Mouse (Mus musculus) adrenal gland, adult (tissue): ENCODE data around the gene Tcp11x2.

Source experiments
- DNase-seq, 2 experiments: peaks; one replicate each; pipeline ENCODE4 v3.0.0; 2022 to 2023; ENCODE audit warnings: low spot score in 1 of 2; ENCODE audit not compliant: inconsistent age in 2 of 2

Gene Tcp11x2

DNA sequence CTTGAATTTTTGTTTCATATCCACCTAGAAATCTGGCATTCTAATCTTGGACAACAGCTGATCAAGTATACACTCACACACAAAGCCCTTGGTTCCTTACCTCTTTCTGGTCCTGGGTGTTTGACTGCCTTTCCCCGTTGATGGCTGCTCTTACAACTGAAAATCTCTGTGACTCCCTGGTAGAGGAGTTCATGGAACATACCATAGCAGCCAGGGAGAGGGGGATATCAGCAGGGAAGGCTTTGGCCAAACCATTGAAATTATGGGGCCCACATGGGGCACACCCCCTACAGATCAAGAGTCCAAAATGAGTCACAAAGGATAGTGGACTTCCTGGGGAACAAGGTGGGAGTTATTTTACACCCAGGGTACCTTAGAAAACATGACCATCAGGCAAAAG is at the start of gene Tcp11x2:
Gene Tcp11x2 (minus strand): TSS at position 158 of the 400 bp plus-strand sequence.
- DNase-seq = no peak

- no peak for DNase-seq
Observed at GRCm38 (mm10) chrX:135743056-135743355, 49.4 kb upstream of the Tcp11x2 start.

DNA sequence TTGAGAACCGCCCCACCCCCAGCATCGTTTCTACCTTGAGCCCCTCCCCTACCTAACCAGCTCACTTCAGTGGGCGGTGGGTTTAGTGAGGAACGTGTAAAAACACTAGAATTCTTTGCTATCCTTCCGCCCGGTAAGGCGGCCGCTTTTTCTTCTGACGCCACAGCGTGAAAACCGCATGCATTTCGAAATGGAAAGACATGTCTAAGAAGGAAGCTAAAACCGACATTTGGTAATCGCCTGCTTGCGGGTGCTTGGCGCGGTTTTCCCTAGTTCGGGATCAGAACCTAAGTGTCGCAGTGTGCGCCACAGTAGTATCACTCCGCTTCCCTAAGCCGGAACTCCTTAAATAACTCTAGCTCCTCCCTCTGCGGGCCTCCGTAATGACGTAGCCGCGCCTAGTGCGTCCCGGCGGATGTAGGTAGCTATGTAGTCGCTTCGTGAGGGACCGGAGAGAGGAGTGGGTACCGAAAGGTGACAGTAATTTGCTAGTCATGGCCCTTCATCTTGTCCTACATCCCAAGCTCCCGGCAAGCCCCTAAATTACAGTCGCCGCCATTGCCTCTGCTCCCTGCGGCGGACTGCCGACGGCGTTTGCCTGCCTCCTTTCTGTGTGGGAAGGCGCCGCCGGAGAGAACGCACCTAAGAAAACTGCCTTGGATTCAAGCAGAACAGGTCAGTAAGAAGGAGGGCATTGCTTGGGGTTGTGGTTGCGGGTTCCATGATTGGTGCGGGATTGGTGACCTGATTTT is 48.9 kb upstream of the Tcp11x2 start, which contains the start of the genes Armcx5 and Gprasp1:
Gene Armcx5 (plus strand): TSS at position 430 of the 752 bp plus-strand sequence.
Gene Gprasp1 (plus strand): TSS at position 430 of the 752 bp plus-strand sequence.
- peak; percentile 89 to 96 for DNase-seq

- DNase-seq = no peak
Observed at GRCm38 (mm10) chrX:135738730-135739520, 45.3 kb upstream of the Tcp11x2 start.

DNA sequence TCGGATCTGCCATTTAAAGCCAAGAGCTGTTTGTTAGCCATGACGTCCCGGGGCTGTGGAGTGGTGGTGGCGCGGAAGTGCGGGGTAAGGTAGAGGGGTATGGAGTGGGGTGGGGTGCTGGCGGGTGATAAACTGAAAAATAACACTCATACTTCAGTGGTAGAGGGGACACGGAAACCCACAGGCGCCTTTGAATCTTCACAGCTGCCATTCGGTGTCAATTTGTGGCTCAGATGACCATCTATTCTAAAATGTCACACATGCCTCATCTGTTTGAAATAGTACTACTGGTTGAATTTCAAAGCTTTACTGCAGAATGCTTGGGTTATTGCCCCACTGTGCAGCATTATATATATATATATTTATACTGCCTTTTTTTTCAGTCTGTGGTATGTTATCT is 31.6 kb upstream of the Tcp11x2 start, which contains the start of gene Tmsb15a:
Gene Tmsb15a (minus strand): TSS at position 101 of the 400 bp plus-strand sequence.
- DNase-seq = no peak

DNA sequence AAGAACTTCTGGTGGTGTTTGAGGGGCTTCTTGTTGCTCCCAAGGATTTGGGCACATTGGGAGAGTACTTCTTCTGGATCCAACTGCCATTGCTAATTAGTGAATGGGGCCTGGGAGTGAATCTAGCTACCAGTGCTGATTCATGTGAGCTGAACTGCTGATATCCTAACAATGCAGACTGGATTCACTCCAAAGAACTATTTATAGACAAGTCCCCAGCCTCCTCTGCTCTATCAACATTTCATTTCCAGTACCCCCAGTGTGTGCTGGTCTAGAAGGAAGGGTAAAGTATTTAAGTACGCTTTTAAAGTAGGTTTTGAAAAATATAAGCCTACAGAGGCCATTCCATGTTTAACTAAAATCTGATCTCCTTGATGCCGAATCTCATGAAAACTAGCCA is 19.3 kb upstream of the Tcp11x2 start:
- DNase-seq = no peak

- DNase-seq = no peak
Observed at GRCm38 (mm10) chrX:135704349-135704748, 10.8 kb upstream of the Tcp11x2 start.

DNA sequence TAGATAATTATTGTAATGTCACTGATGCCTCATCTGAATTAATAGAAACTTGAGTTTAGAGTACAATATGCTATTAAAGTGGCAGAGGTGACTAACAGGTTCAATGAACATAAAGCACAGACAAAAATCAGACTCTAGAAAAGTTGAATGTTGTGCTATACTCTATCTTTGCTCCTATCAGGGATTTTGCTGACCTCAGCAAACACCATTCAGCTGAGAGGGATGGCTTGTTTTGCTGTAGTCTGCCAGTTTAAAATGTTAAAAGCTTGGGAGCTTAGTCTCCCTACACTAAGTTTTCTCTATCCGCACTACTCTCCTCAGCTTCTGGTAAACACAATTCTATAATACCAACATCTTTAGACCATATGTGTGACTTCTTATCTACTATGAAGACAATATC is 9.5 kb upstream of the Tcp11x2 start:
- DNase-seq = no peak

- no peak for DNase-seq
Observed at GRCm38 (mm10) chrX:135687802-135688201, 5.8 kb downstream of the Tcp11x2 start.

GRCm38 (mm10) chrX:135681858-135682257 is 11.7 kb downstream of the Tcp11x2 start:
- DNase-seq = no peak

GRCm38 (mm10) chrX:135652173-135652772 is 41.3 kb downstream of the Tcp11x2 start:
- peak; percentile 17 to 56 for DNase-seq

DNA sequence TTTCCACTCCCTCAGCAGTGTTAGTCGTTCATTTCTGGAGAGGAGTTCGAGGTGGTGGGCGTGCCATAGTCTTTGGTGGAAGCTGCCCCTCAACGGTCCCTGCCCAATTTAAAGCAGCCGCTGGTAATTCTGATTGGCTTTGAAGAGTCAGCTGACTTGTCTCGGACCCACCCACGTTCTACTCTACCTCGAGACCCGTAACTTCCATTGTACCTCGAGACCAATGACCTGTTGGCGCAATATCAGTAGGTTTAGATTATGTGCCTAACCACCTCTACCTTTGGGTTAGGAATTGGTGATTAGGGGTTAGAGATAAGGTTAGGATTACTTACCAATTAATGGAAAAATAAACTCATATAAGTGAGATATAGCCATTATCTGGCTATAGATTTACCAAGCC is 66.0 kb downstream of the Tcp11x2 start, which contains the start of gene Prame:
Gene Prame (minus strand): TSS at position 101 of the 400 bp plus-strand sequence.
- DNase-seq = no peak
